Mouse (Mus musculus) stomach, postnatal 0 days (tissue): ENCODE data around the gene 6030468B19Rik. TPM values are rescaled to one million over a fixed set of nuclear protein-coding genes. Genes with fewer than 3 reads are reported as not detected.
"Not testable (repeated sequence)": the region's sequence is repeated elsewhere in the genome, so short reads cannot be mapped to it uniquely, and the experiment has no call there.

Experiments
- ATAC-seq: fragments of 200-750 bp; cut with Nextera tagmentation; 2 replicates; pipeline ENCODE4 v1.8.0; 2017; ENCODE audit not compliant: low FRiP score, low TSS enrichment
- DNase-seq: peaks from one replicate; pipeline ENCODE4 v3.0.0-alpha.2; 2016; ENCODE audit warnings: low spot score
- H3K27ac ChIP-seq: fragments of 300-500 bp; sonication (generic); replicated peaks from 2 replicates; pipeline ENCODE4 v1.5.1; 2014; ENCODE audit warnings: mild to moderate bottlenecking, control low read depth
- H3K27me3 ChIP-seq: fragments of 300-500 bp; sonication (generic); 2 replicates; pipeline ENCODE4 v1.6.1; 2014; ENCODE audit warnings: low read length; ENCODE audit not compliant: control insufficient read depth, insufficient read depth
- H3K36me3 ChIP-seq: fragments of 300-500 bp; sonication (generic); 2 replicates; pipeline ENCODE4 v1.6.1; 2014; ENCODE audit warnings: low read length, mixed read lengths; ENCODE audit not compliant: control insufficient read depth, insufficient read depth
- H3K4me1 ChIP-seq: fragments of 300-500 bp; sonication (generic); replicated peaks from 2 replicates; pipeline ENCODE4 v1.6.1; 2014; ENCODE audit warnings: antibody characterized with exemption; ENCODE audit not compliant: control insufficient read depth, insufficient read depth
- H3K4me2 ChIP-seq: fragments of 300-500 bp; sonication (generic); replicated peaks from 2 replicates; pipeline ENCODE4 v1.6.1; 2014; ENCODE audit warnings: low read depth, mild to moderate bottlenecking, control low read depth, moderate library complexity
- H3K4me3 ChIP-seq: fragments of 300-500 bp; sonication (generic); 2 replicates; pipeline ENCODE4 v1.5.1; 2014; ENCODE audit warnings: low read depth, low read length, control low read depth
- H3K9ac ChIP-seq: fragments of 300-500 bp; sonication (generic); 2 replicates; pipeline ENCODE4 v1.6.1; 2014; ENCODE audit warnings: mild to moderate bottlenecking, low read length, control low read depth, mixed read lengths
- H3K9me3 ChIP-seq: fragments of 300-500 bp; sonication (generic); 2 replicates; pipeline ENCODE4 v1.6.1; 2016; ENCODE audit warnings: low read length; ENCODE audit not compliant: control insufficient read depth
- CTCF ChIP-seq: IDR thresholded peaks from 2 replicates; pipeline ENCODE4 v1.5.1; 2016; ENCODE audit warnings: antibody characterized with exemption, low read depth, mild to moderate bottlenecking, moderate library complexity
- EP300 ChIP-seq: optimal IDR thresholded peaks from 2 replicates; pipeline ENCODE3; 2016; ENCODE audit warnings: antibody characterized with exemption
- WGBS: fragments of 180-500 bp; shearing (Covaris S2); extraction: QIAGEN DNeasy Blood & Tissue Kit; methylation state at CpG from one replicate; pipeline ENCODE4 v1.1.7; 2014; 5-methylcytosine and 5-hydroxymethylcytosine counted together
- polyA plus RNA-seq: library from polyadenylated mRNA; unstranded; fragments of >200 nt; fragmentation: Nextera tagmentation; extraction: Ambion mirVana; gene quantifications from 2 replicates; pipeline ENCODE4 v1.2.1, GENCODE M21; 2015

6030468B19Rik gene
- polyA plus RNA-seq, 1 experiment from 2014 or later, result not detected

DNA sequence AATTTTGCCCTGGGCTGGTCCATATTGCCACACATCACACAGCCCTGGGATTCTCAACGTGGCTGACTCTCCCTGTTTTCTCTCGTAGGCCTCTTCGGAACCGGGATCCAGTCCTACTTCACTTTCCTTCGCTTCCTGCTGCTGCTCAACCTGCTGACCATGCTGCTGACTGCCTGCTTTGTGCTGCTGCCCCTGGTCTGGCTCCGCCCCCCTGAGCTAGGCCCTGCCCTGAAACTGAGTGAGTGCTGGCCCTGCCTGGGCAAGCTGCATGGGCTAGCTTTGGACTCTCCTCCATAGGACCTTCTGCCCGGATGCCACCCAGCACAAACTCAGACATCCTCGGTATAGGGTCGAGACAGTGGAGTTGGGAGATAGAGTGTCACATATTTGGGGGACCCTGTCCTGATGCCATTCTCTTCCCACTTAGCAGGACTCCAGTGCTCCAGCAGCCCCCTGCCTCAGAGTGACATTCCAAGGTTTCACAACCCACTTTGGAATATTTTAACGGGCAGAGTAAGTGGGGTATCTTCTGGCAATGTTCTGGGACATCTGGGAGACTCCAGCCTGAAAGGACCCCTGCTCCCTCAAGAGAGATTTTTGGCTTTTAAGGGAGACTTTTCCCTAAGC lies 13.7 kb upstream of the 6030468B19Rik start:
- H3K27me3 ChIP-seq, result no peaks in the 10 kb centered on the region
- DNase-seq (peak; percentile 74), ATAC-seq (peak; percentile 11; the same call in 1 of the 2 replicates)
- peaks cover 9% of the 10 kb centered on the region for H3K4me1 ChIP-seq
- H3K4me3 ChIP-seq, result no peak overlapping the region
- 56% methylated on average over 10 of the region's 10 CpGs for WGBS
- H3K27ac ChIP-seq, result no peak overlapping the region
- H3K4me2 ChIP-seq, result peak overlapping the region; percentile 43; the same call in 1 of the 2 replicates
- peak overlapping the region; percentile 35 for H3K9ac ChIP-seq
- no peaks in the 10 kb centered on the region for H3K9me3 ChIP-seq
- H3K36me3 ChIP-seq, result no peaks in the 10 kb centered on the region
- TF ChIP-seq CTCF (no peak), EP300 (no peak)

DNA sequence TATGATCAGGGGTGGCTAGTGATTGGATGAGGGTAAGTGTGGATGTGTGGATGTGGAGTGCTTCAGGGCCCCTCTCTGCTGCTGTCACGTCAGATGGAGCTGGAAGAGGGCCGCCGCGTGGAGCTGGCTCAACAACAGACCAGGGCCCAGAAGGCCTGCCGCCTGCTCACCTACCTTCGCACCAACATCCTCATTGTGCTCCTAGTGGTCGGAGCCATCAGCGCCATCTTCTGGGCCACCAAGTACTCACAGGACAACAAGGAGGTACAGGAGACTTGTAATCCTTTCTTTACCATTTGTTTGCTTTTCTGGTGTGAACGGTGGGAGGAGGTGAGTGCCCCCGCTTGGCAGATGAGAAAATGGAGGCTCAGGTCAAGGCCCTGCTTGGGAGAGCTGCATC lies 11.2 kb upstream of the 6030468B19Rik start:
- H3K9ac ChIP-seq, result no peak overlapping the region

DNA sequence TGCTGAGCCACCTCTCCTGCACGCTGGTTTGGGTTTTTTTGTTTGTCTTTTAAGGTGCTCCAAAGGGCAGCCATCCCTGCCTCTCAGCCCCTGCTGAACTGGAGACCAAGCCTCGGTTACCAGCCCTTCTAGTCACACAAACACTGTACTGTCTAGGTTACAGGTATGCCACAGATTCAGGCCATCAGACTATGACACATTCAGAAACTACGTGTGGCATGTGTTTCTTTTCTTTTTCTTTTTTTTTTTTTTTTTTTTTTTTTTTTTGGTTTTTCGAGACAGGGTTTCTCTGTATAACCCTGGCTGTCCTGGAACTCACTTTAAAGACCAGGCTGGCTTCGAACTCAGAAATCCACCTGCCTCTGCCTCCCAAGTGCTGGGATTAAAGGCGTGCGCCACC lies 9.0 kb upstream of the 6030468B19Rik start:
- not testable (repeated sequence) for H3K27me3 ChIP-seq, ATAC-seq, H3K36me3 ChIP-seq, H3K4me1 ChIP-seq, H3K27ac ChIP-seq, DNase-seq, H3K4me3 ChIP-seq, H3K9me3 ChIP-seq, H3K9ac ChIP-seq, H3K4me2 ChIP-seq
- WGBS, result 76% methylated on average over 7 of the region's 7 CpGs

More for the DNA sequence above, 11.2 kb upstream of the 6030468B19Rik start:
- H3K4me2 ChIP-seq, result no peak overlapping the region
- peaks cover 6% of the 10 kb centered on the region for H3K4me1 ChIP-seq
- H3K4me3 ChIP-seq, result no peak overlapping the region
- no peaks in the 10 kb centered on the region for H3K27me3 ChIP-seq
- WGBS, result 20% methylated on average over 10 of the region's 10 CpGs
- H3K36me3 ChIP-seq, result no peaks in the 10 kb centered on the region
- no peak overlapping the region for H3K27ac ChIP-seq
- H3K9me3 ChIP-seq, result no peaks in the 10 kb centered on the region
- peak; percentile 82 for DNase-seq
- ATAC-seq, result no peak
- peak; percentile 82 for TF ChIP-seq CTCF
- TF ChIP-seq EP300, result no peak

DNA sequence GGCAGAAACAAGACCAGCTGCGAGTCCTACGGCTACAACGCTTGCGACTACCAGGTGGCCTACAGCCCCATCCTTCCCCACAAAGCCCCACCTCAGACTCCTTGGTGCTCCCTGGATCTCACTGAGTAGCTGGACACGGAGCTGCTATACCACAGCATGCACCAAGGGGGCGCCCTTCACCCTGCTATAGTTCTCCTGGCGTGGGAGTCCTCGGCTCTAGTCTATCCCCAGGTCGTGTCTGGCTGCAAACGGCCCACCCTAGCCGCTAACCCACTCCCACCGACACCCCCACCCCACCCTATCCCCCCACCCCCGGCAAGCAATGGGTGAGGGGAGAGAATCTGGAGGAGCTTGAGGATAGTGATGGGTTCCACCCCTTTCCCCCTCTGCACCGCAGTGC lies 7.2 kb upstream of the 6030468B19Rik start:
- Histone ChIP-seq H3K4me2 (peak overlapping the region; percentile 52), H3K27me3 (no peaks in the 10 kb centered on the region), H3K9ac (peak overlapping the region; percentile 43; the same call in 1 of the 2 replicates), H3K9me3 (no peaks in the 10 kb centered on the region), H3K27ac (peak overlapping the region; percentile 91), H3K4me1 (no peaks in the 10 kb centered on the region), H3K36me3 (no peaks in the 10 kb centered on the region), H3K4me3 (peak overlapping the region; percentile 18)
- WGBS, result 8% methylated on average over 13 of the region's 14 CpGs
- peak; percentile 46 for ATAC-seq
- peak; percentile 89 for DNase-seq
- peak; percentile 85 for TF ChIP-seq CTCF
- TF ChIP-seq EP300, result no peak

DNA sequence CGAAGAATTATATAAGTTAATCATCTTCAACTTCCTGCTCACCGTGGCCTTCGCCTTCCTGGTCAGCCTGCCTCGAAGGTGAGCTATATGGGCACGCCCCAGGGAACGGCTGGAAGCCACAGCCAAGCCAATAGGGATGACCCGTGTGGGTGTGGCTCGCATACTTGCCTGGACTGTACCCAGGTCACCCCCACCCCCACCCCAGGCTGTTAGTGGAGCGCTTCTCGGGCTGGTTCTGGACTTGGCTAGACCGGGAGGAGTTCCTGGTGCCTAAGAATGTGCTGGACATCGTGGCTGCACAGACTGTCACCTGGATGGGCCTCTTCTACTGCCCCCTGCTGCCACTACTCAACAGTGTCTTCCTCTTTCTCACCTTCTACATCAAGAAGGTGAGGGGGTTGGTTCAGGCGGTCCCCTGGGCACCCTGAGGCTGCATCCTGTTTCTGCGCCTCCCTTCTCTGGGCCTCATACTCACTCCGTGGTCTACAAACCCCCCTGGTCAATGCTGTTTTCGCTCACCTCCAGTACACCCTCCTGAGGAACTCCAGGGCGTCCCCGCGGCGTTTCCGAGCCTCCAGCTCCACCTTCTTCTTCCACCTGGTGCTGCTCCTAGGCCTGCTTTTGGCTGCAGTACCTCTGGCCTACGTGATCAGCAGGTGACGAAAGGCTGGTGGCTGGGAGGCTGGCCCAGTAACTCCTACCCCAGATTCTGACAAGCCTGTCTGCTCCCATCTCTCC lies 6.6 kb upstream of the 6030468B19Rik start:
- Histone ChIP-seq H3K9me3 (no peaks in the 10 kb centered on the region), H3K4me2 (peak overlapping the region; percentile 52), H3K36me3 (no peaks in the 10 kb centered on the region), H3K4me1 (no peaks in the 10 kb centered on the region), H3K9ac (peak overlapping the region; percentile 45), H3K4me3 (peak overlapping the region; percentile 18), H3K27me3 (no peaks in the 10 kb centered on the region), H3K27ac (peak overlapping the region; percentile 91)
- WGBS, result 34% methylated on average over 23 of the region's 23 CpGs
- peak; percentile 91 for ATAC-seq
- TF ChIP-seq CTCF (peak; percentile 57), EP300 (no peak)
- peak; percentile 93 for DNase-seq

DNA sequence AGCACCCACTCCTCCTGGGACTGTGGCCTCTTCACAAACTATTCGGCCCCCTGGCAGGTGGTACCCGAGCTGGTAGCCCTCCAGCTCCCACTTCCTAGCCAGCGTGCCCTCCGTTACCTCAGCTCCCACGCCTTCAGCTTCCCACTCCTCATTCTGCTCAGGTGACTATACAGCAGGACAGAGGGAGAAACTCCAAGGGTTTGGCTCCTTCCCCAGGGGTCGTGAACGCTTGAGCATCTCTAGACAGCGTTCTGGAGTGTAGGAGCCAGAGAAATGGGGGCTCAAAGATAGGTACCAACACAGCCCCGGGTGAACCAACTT lies 6.1 kb upstream of the 6030468B19Rik start:
- no peak for DNase-seq
- H3K36me3 ChIP-seq, result no peaks in the 10 kb centered on the region
- H3K27ac ChIP-seq, result peak overlapping the region; percentile 91
- H3K4me1 ChIP-seq, result no peaks in the 10 kb centered on the region
- TF ChIP-seq CTCF (no peak), EP300 (no peak)
- no peaks in the 10 kb centered on the region for H3K27me3 ChIP-seq
- 89% methylated on average over 9 of the region's 9 CpGs for WGBS
- H3K9ac ChIP-seq, result peak overlapping the region; percentile 45; the same call in 1 of the 2 replicates
- H3K9me3 ChIP-seq, result no peaks in the 10 kb centered on the region
- H3K4me3 ChIP-seq, result no peak overlapping the region
- peak overlapping the region; percentile 52 for H3K4me2 ChIP-seq
- no peak for ATAC-seq
